Mouse (Mus musculus) midbrain, embryonic 12.5 days (tissue): ENCODE data around the gene Gm44502. TPM values are rescaled to one million over a fixed set of nuclear protein-coding genes. Genes with fewer than 3 reads are reported as not detected.
A peak's percentile ranks its signal among the peaks of the same experiment; 100 is the strongest.

Source experiments
- ATAC-seq: fragments of 200-750 bp; cut with Nextera tagmentation; 2 replicates; pipeline ENCODE4 v1.8.0; 2017; ENCODE audit warnings: low read depth, moderate TSS enrichment, moderate library complexity; ENCODE audit not compliant: low FRiP score
- H3K27ac ChIP-seq: fragments of 300-500 bp; sonication (generic); replicated peaks from 2 replicates; pipeline ENCODE4 v1.5.1; 2016; ENCODE audit warnings: mild to moderate bottlenecking
- H3K27me3 ChIP-seq: fragments of 300-500 bp; sonication (generic); 2 replicates; pipeline ENCODE4 v1.6.1; 2016; ENCODE audit warnings: mild to moderate bottlenecking
- H3K36me3 ChIP-seq: fragments of 300-500 bp; sonication (generic); 2 replicates; pipeline ENCODE4 v1.6.1; 2016
- H3K4me1 ChIP-seq: fragments of 300-500 bp; sonication (generic); 2 replicates; pipeline ENCODE4 v1.6.1; 2016
- H3K4me2 ChIP-seq: fragments of 300-500 bp; sonication (generic); replicated peaks from 2 replicates; pipeline ENCODE4 v1.6.1; 2016; ENCODE audit warnings: mild to moderate bottlenecking, moderate library complexity
- H3K4me3 ChIP-seq: fragments of 300-500 bp; sonication (generic); 2 replicates; pipeline ENCODE4 v1.5.1; 2016; ENCODE audit warnings: mild to moderate bottlenecking
- H3K9ac ChIP-seq: fragments of 300-500 bp; sonication (generic); replicated peaks from 2 replicates; pipeline ENCODE4 v1.6.1; 2016; ENCODE audit warnings: mild to moderate bottlenecking, moderate library complexity
- H3K9me3 ChIP-seq: fragments of 300-500 bp; sonication (generic); 2 replicates; pipeline ENCODE4 v1.6.1; 2016; ENCODE audit warnings: mild to moderate bottlenecking
- WGBS: fragments of 180-500 bp; shearing (Covaris S2); methylation state at CpG from one replicate; pipeline ENCODE4 v1.1.7; 2016; 5-methylcytosine and 5-hydroxymethylcytosine counted together
- polyA plus RNA-seq: library from polyadenylated mRNA; unstranded; fragments of >200 nt; fragmentation: Nextera tagmentation; extraction: Ambion mirVana; gene quantifications from 2 replicates; pipeline ENCODE4 v1.2.1, GENCODE M21; 2016

The Gm44502 gene
- polyA plus RNA-seq, 1 experiment from 2014 or later, result not detected

DNA sequence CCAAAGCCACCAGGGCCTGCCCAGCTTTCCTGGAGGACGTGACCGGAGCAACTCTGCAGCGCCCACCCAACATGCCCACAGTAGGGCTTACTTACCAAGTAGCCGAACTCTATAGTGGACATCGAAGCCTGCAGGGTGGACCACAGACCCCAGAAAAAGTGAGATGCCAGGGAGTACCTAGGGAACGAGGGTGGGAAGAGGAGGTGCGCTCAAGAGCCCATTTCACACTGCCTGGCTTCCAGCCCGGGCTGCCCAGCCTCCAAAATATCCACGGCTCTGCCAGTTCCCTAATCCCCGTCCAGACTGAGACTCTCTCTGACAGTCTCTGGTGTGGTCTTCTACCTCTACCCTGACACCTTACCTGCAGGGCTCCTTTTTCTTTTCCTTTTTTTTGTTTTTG lies 2.8 kb downstream of the Gm44502 start:
- Histone ChIP-seq H3K36me3 (peaks cover 27% of the 10 kb centered on the region), H3K4me2 (no peak overlapping the region)
- WGBS, result 92% methylated on average over 10 of the region's 10 CpGs

DNA sequence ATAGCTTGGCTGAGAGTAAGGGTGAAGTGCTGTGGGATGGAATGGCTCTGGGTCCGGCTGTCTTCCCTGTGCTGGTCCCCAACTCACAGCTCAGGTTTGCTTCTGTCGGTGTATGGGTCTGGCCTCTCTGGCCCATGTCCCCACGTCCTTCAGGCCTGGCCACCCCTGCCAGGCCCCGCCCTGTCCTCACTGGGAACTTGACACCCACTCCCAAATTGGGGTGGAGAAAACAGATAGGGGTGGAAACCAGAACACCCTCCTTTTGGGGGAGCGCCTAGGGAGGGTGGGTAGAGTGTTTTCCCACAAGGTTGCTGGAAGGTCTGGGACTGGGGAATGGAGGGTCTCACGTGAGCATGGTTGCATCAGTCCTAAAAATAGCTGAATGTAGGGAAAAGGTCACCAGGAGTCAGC lies 3.8 kb downstream of the Gm44502 start, which contains the start of gene Cpt1b:
Gene Cpt1b (minus strand): TSS at position 153 of the 411 bp plus-strand sequence.
- Histone ChIP-seq H3K27ac (no peak within 1 kb of the TSS), H3K27me3 (0 out of 2 replicates have a peak, but pooled peaks cover 10% of the 10 kb centered on the region), H3K36me3 (peaks cover 27% of the 10 kb centered on the region), H3K9ac (peak within 1 kb of the TSS; percentile 41; the same call in 1 of the 2 replicates), H3K4me3 (no peak within 1 kb of the TSS), H3K4me1 (peaks cover 9% of the 10 kb centered on the region), H3K9me3 (no peaks in the 10 kb centered on the region), H3K4me2 (no peak within 1 kb of the TSS)
- no peak for ATAC-seq
- WGBS, result 27% methylated on average over 6 of the region's 6 CpGs

More for the DNA sequence above, 2.8 kb downstream of the Gm44502 start:
- 0 out of 2 replicates have a peak, but pooled peaks cover 10% of the 10 kb centered on the region for H3K27me3 ChIP-seq
- ATAC-seq, result no peak
- H3K4me1 ChIP-seq, result peaks cover 9% of the 10 kb centered on the region
- H3K9me3 ChIP-seq, result no peaks in the 10 kb centered on the region
- H3K27ac ChIP-seq, result no peak overlapping the region
- H3K9ac ChIP-seq, result no peak overlapping the region
- H3K4me3 ChIP-seq, result no peak overlapping the region

DNA sequence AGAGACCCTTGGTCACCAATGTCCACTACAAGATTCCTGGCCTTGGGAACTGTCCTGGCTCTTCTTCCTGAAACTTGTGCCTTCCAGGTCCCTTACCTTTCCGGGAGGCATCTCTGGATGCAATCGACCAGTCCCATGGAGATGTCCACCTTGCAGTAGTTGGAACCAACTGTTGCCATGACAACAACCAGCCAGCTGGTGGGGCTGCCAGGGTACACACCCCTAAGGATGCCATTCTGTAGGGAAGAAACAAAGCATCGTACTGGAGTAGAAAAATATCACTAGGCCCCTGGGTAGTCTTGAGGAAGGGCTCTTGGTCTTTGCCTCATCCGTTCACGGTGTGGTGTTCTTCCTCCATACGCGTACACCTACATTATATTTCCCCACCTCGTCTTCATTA lies 4.9 kb downstream of the Gm44502 start:
- ATAC-seq, result no peak
- no peaks in the 10 kb centered on the region for H3K9me3 ChIP-seq
- H3K4me2 ChIP-seq, result no peak overlapping the region
- no peak overlapping the region for H3K4me3 ChIP-seq
- peaks cover 37% of the 10 kb centered on the region for H3K36me3 ChIP-seq
- 0 out of 2 replicates have a peak, but pooled peaks cover 10% of the 10 kb centered on the region for H3K27me3 ChIP-seq
- WGBS, result 90% methylated on average over 8 of the region's 8 CpGs
- H3K9ac ChIP-seq, result no peak overlapping the region
- H3K27ac ChIP-seq, result no peak overlapping the region
- H3K4me1 ChIP-seq, result peaks cover 9% of the 10 kb centered on the region

DNA sequence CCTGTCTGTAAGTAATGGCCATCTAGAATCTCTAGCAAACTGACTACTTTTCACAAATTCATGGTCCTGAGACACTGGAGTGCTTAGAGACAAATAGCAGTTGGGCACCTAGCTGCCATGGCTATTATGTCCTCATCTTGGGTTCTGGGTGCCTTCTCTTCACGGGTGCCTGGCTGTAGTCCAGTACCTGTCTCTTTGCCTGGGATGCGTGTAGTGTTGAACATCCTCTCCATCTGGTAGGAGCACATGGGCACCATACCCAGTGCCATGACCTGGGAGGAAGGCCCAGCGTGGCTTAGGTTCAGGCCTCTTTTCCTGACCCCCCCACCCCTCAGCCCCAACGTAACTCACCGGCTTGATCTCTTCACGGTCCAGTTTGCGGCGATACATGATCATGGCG lies 7.6 kb downstream of the Gm44502 start:
- Histone ChIP-seq H3K27me3 (0 out of 2 replicates have a peak, but pooled peaks cover 10% of the 10 kb centered on the region), H3K4me1 (no peaks in the 10 kb centered on the region; the same call in 1 of the 2 replicates), H3K9ac (no peak overlapping the region), H3K4me3 (no peak overlapping the region), H3K27ac (no peak overlapping the region), H3K9me3 (no peaks in the 10 kb centered on the region), H3K4me2 (no peak overlapping the region), H3K36me3 (peaks cover 47% of the 10 kb centered on the region)
- no peak for ATAC-seq
- WGBS, result 96% methylated on average over 9 of the region's 9 CpGs

DNA sequence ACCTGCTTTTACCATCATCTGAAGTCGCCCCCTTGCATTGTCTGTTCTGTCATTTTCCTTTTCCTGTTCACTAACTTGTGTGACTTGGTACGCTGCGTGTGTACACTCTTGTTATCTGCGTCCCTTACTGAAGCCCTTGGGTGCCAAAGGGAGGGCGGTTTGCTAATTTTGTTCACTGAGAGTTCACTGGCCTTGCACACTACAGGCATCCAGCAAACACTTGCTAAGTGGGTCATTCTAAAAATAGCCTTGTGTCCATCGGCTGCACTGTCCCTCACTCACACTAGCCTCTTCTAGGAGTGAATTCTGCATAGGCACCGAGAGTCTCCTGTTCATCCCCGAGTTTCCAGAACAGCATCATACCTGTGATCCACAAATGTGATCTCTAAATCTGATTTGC lies 14.2 kb downstream of the Gm44502 start:
- Histone ChIP-seq H3K27ac (no peak overlapping the region), H3K4me1 (no peaks in the 10 kb centered on the region), H3K4me3 (no peak overlapping the region), H3K9me3 (no peaks in the 10 kb centered on the region), H3K27me3 (no peaks in the 10 kb centered on the region), H3K4me2 (no peak overlapping the region), H3K36me3 (peaks cover 28% of the 10 kb centered on the region), H3K9ac (no peak overlapping the region)
- WGBS, result 91% methylated on average over 8 of the region's 8 CpGs
- ATAC-seq, result no peak

DNA sequence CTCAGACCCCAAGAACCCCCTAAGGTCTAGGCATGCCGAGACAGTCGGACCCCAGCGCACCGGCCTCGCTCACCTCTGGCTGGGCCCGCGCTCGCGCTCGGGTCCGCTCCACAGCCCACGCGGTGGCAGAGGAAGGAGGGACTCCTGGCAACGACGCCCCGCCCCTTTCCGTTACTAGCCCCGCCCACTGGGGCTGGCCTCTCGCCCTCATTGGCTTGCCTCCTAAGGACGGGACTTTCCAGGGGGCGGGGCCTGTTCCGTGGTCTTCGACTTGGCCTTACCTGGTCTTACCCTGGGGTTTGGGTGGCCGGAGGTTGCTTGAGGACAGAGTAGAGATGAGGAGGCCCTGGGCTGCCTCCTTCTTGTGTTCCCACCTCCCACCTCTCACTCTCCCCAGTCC lies 19.4 kb downstream of the Gm44502 start, which contains the start of gene Syce3:
Gene Syce3 (minus strand): TSS at position 386 of the 400 bp plus-strand sequence.
- Histone ChIP-seq H3K9ac (no peak within 1 kb of the TSS), H3K4me3 (no peak within 1 kb of the TSS), H3K27me3 (no peaks in the 10 kb centered on the region), H3K4me2 (no peak within 1 kb of the TSS), H3K4me1 (no peaks in the 10 kb centered on the region), H3K27ac (no peak within 1 kb of the TSS), H3K36me3 (no peaks in the 10 kb centered on the region), H3K9me3 (peaks cover 10% of the 10 kb centered on the region)
- ATAC-seq, result no peak
- WGBS, result 84% methylated on average over 24 of the region's 24 CpGs

DNA sequence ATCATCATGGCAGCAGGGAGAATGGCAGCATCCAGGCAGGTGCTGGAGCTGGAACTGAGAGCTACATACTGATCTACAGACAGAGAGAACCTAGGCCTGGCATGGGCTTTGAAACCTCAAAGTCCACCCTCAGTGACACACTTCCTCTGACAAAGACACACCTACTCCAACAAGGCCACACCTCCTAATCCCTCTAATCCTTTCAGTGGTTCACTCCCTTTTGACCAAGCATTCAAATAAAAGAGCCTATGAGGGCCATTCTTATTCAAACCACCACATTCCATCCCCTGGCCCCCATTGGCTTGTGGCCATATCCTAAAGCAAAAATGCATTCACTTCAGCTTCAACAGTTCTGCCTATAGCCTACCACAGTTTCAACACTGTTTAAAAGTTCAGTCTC lies 22.8 kb downstream of the Gm44502 start:
- no peak for ATAC-seq
- H3K9ac ChIP-seq, result no peak overlapping the region
- H3K4me3 ChIP-seq, result no peak overlapping the region
- H3K4me2 ChIP-seq, result no peak overlapping the region
- no peaks in the 10 kb centered on the region for H3K36me3 ChIP-seq
- no peak overlapping the region for H3K27ac ChIP-seq
- H3K9me3 ChIP-seq, result peaks cover 10% of the 10 kb centered on the region
- H3K4me1 ChIP-seq, result no peaks in the 10 kb centered on the region
- no peaks in the 10 kb centered on the region for H3K27me3 ChIP-seq

DNA sequence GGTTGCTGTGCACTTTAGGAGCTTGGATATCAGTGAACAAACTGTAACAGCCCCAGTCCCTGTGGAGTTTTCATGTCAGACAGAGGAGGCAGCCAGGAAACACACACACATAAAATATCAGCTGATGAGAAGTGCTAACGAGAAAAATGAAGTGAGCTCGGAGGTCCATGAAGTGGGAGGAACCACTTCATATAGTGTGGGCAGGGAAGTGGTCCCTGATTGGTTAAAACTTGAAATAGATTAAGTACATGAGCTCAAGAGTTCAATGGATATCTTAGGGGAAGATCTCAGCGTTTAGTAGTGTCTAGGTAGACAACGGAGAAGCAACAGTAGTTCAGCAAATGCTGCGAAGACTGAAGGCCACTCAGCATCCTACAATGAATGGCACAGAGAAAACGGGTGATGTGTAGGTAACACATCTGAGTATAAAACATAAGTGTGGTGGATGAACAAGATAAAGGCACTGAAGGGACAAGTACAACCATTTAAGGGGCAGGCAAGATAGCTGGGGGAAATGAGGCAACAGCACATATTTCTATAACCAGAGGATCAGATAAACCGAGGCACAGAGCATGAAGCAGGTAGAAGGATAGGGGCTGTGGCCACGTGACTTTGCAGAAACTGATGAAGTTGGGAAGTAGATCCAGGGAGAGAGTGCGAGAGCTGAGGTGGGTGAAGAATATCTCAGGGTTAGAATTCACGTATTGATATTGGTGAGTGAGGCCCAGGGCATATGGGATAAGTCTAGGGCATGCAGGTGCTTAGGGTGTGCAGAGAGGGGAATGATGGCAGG lies 24.5 kb downstream of the Gm44502 start:
- Histone ChIP-seq H3K4me1 (no peaks in the 10 kb centered on the region), H3K27ac (no peak overlapping the region), H3K9ac (no peak overlapping the region), H3K9me3 (peaks cover 10% of the 10 kb centered on the region), H3K4me2 (no peak overlapping the region), H3K4me3 (no peak overlapping the region), H3K27me3 (no peaks in the 10 kb centered on the region), H3K36me3 (no peaks in the 10 kb centered on the region)
- 87% methylated on average over 10 of the region's 10 CpGs for WGBS
- ATAC-seq, result no peak

DNA sequence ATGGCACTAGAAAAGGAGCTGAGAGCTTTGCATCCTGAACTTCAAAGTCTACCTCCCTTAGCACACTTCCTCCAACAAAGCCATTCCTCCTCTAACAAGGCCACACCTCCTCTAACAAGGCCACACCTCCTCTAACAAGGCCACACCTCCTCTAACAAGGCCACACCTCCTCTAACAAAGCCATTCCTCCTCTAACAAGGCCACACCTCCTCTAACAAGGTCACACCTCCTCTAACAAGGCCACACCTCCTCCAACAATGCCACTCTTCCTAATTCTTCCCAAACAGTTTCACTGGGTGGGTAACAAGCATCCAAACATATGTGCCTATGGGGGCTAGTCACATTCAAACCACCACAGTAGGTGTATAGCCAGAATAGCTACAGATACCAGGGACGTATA lies 27.0 kb downstream of the Gm44502 start:
- Histone ChIP-seq H3K4me1 (no peaks in the 10 kb centered on the region), H3K4me3 (no peak overlapping the region), H3K4me2 (no peak overlapping the region), H3K9ac (no peak overlapping the region), H3K9me3 (peaks cover 5% of the 10 kb centered on the region; the same call in 1 of the 2 replicates), H3K27me3 (no peaks in the 10 kb centered on the region), H3K27ac (no peak overlapping the region), H3K36me3 (no peaks in the 10 kb centered on the region)
- 89% methylated on average over 1 of the region's 1 CpGs for WGBS
- ATAC-seq, result no peak

DNA sequence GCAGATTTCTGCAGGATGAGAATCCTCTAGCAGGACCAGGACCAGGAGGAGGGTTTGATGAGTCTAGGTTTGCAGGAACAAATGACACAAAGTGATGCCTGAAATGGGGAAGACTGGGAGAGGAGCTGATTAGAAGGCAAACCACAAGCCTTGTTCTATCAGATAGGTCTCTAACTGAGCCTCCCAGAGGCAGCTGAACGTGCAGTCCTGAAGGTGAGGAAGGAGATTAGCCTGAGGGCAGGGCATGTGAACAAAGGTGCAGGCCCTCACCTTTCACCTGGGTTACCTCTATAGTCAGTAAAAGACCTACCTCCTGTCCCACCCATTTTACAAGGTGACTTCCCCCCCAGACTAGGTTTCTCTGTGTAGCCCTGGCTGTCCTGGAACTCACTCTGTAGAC lies 29.8 kb downstream of the Gm44502 start:
- Histone ChIP-seq H3K9ac (no peak overlapping the region), H3K36me3 (no peaks in the 10 kb centered on the region), H3K4me3 (no peak overlapping the region), H3K4me2 (no peak overlapping the region), H3K27me3 (no peaks in the 10 kb centered on the region), H3K9me3 (no peaks in the 10 kb centered on the region), H3K4me1 (no peaks in the 10 kb centered on the region), H3K27ac (no peak overlapping the region)
- WGBS, result 57% methylated on average over 1 of the region's 1 CpGs
- no peak for ATAC-seq

DNA sequence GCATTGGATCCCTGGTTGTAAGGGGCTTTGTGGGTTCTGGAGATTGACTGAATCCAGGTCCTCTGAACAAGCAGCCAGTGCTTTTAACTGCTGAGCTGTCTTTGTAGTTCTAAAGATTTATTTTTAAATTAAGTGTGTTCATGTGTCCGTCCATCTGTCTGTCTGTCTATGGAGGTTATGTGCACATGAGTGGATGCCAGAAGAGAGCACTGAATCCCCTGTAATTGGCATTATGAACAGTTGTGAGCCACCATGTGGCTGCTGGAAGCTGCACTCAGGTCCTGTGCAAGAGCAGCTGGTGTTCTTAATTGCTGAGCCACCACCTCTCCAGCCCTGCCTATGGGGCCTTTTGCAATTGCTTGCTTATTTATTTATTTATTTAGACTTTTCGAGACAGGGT lies 31.4 kb downstream of the Gm44502 start:
- Histone ChIP-seq H3K9me3 (no peaks in the 10 kb centered on the region), H3K4me3 (no peak overlapping the region), H3K9ac (no peak overlapping the region), H3K4me1 (no peaks in the 10 kb centered on the region), H3K36me3 (no peaks in the 10 kb centered on the region), H3K4me2 (no peak overlapping the region), H3K27ac (no peak overlapping the region), H3K27me3 (no peaks in the 10 kb centered on the region)
- ATAC-seq, result no peak
- WGBS, result 88% methylated on average over 2 of the region's 2 CpGs

DNA sequence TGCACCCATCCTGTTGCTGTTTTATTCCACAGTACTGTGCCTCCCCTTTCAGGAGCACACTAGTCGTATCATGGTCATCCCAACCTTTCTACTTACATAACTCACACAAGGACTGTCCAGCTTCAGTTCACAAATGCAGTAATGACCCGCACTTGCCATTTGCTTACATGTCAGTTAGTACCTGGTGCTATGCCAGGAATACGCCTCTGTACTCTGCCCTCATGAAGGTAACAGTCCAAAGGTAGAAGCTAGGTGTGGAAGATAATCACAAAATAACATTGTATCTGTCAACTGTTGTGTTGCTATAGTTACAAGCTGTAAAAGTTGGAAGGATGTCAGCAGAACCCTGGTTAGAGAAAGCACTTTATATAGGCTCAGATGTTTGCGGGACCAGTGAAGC lies 32.6 kb downstream of the Gm44502 start:
- Histone ChIP-seq H3K36me3 (no peaks in the 10 kb centered on the region), H3K4me3 (no peak overlapping the region), H3K4me2 (no peak overlapping the region), H3K9me3 (no peaks in the 10 kb centered on the region), H3K27me3 (no peaks in the 10 kb centered on the region), H3K9ac (no peak overlapping the region), H3K27ac (no peak overlapping the region), H3K4me1 (no peaks in the 10 kb centered on the region)
- 93% methylated on average over 4 of the region's 4 CpGs for WGBS
- no peak for ATAC-seq
